Mouse (Mus musculus): Measurements from ENCODE around the gene Rpl10a. TPM values are rescaled to one million over a fixed set of nuclear protein-coding genes. Genes with fewer than 3 reads are reported as not detected.
A peak's percentile ranks its signal among the peaks of the same experiment; 100 is the strongest.

Gene Rpl10a
- total and polyA plus RNA-seq, 2 experiments from 2014 or later, result 255 to 939 TPM

DNA sequence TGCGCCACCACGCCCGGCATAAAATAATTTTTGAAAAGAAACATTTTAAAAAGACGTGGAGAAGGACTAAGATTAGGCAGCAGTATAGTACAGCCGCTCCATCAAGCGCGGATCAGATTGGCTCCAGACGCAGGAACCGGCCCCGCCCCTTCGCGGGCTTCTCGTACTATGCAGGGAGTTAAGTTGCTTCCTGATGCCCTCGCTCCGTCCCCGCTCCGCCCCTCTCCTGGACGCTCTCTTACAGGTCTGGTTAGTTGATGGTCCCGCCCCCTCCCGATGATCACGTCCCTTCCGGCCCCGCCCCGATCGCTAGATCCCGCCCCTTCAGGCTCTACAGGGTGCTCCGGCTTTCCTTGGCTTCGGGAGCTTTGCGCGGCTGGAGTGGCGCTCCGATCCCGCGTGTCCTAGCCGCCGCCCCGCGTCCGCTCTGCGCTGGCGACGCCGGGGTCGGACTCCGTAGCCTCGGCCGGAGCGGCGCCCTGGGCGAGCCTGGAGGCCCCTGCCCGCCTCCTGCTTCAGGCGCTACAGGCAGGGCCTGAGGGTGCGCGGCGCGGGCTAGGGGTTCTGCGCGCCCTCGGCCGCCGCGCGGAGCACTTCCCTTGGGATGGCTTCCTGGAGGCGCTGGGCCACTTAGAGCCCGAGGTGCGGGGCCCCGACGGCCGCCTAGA is 14.9 kb upstream of the Rpl10a start, which contains the start of gene Fance:
Fance (plus strand) TSS at position 308 of the 668 bp plus-strand sequence.
- no peaks in the 10 kb centered on the region for H3K9me3 ChIP-seq (replicated peaks; ENCODE audit: control insufficient read depth, low read length)
- peak within 1 kb of the TSS; percentile 89 for H3K9ac ChIP-seq (replicated peaks; ENCODE audit: low read depth, low read length)
- peak within 1 kb of the TSS; percentile 95 for H3K27ac ChIP-seq (ENCODE audit: low read depth)
- H3K27me3 ChIP-seq (ENCODE audit: control insufficient read depth, insufficient read depth, low read length), result no peaks in the 10 kb centered on the region
- peak; percentile 97 for ATAC-seq (ENCODE audit: insufficient read depth, low read depth)
- under 1% methylated on average over 69 of the region's 69 CpGs for WGBS
- peak within 1 kb of the TSS; percentile 95 for H3K4me2 ChIP-seq (ENCODE audit: low read depth, low read length)
- peaks cover 9% of the 10 kb centered on the region; the same call in 1 of the 2 replicates for H3K4me1 ChIP-seq (ENCODE audit: control insufficient read depth, insufficient read depth)
- H3K36me3 ChIP-seq (replicated peaks; ENCODE audit: control insufficient read depth, insufficient read depth, low read length), result peaks cover 18% of the 10 kb centered on the region
- 0 out of 2 replicates have a peak, but pooled peaks have one; percentile 15 for TF ChIP-seq EP300 (IDR thresholded peaks at IDR 0.05; ENCODE audit: low read depth)
- no peak for TF ChIP-seq CTCF (IDR thresholded peaks at IDR 0.05; ENCODE audit: low read depth)
- peak; percentile 99 for DNase-seq (ENCODE audit: low spot score)
- H3K4me3 ChIP-seq (ENCODE audit: low read depth, low read length), result peak within 1 kb of the TSS; percentile 90

DNA sequence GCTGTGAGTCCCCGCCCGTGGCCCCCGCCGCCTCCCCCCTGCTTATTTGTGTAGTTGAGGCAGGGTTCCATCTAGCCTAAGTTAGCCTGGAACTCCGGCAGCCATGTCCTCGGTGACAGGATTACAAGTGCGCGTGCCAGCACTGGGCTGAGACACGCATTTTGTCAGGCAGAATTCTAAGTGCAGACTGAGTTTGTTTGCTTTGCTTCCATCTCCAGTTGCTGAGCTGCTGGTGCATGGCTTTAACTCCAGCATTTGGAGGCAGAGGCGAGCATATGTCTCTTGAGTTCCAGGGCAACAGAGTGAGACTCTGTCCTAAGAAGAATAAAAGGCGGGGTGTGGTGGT is 14.4 kb upstream of the Rpl10a start:
- H3K27me3 ChIP-seq (ENCODE audit: control insufficient read depth, insufficient read depth, low read length), result no peaks in the 10 kb centered on the region
- H3K4me1 ChIP-seq (ENCODE audit: control insufficient read depth, insufficient read depth), result peaks cover 6% of the 10 kb centered on the region; the same call in 1 of the 2 replicates
- H3K4me3 ChIP-seq (ENCODE audit: low read depth, low read length), result peak overlapping the region; percentile 90
- H3K27ac ChIP-seq (ENCODE audit: low read depth), result peak overlapping the region; percentile 95
- peak overlapping the region; percentile 95 for H3K4me2 ChIP-seq (ENCODE audit: low read depth, low read length)
- peaks cover 23% of the 10 kb centered on the region for H3K36me3 ChIP-seq (replicated peaks; ENCODE audit: control insufficient read depth, insufficient read depth, low read length)
- no peaks in the 10 kb centered on the region for H3K9me3 ChIP-seq (replicated peaks; ENCODE audit: control insufficient read depth, low read length)
- peak overlapping the region; percentile 89 for H3K9ac ChIP-seq (replicated peaks; ENCODE audit: low read depth, low read length)
- TF ChIP-seq CTCF (IDR thresholded peaks at IDR 0.05; ENCODE audit: low read depth) (no peak), EP300 (IDR thresholded peaks at IDR 0.05; ENCODE audit: low read depth) (no peak)
- WGBS, result 1% methylated on average over 11 of the region's 11 CpGs
- ATAC-seq (ENCODE audit: insufficient read depth, low read depth) (peak; percentile 22), DNase-seq (ENCODE audit: low spot score) (peak; percentile 36)

DNA sequence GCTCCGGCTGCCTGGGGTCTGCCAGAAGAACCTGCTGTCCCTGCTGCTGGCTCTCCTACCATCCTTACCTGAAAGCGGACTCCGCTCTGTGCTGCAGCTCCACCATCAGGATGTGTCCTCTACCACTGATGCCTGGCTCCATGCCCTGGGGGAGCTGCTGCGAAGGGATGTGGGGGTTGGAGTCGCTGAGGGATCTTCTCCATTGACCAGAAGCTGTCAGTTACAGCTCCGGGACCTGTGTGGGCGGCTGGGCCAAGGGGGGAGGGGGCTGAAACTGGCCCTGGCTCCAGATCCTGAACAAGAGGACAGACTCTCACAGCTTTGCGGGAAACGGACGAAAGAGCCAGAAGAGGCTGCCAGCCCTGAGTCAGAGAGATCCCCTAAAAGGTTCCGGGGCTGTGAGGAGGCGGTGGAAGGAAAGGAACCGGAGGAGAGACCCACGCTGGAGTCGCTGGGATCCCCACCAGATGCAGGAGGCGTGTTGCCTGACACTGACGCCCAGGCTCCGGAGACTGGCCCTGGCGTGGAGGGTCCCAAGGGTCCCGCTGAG is 12.6 kb upstream of the Rpl10a start:
- H3K4me1 ChIP-seq (ENCODE audit: control insufficient read depth, insufficient read depth), result peaks cover 6% of the 10 kb centered on the region; the same call in 1 of the 2 replicates
- H3K9me3 ChIP-seq (replicated peaks; ENCODE audit: control insufficient read depth, low read length), result no peaks in the 10 kb centered on the region
- no peak overlapping the region for H3K9ac ChIP-seq (replicated peaks; ENCODE audit: low read depth, low read length)
- no peak overlapping the region for H3K27ac ChIP-seq (ENCODE audit: low read depth)
- 79% methylated on average over 20 of the region's 20 CpGs for WGBS
- DNase-seq (ENCODE audit: low spot score) (no peak), ATAC-seq (ENCODE audit: insufficient read depth, low read depth) (no peak)
- TF ChIP-seq EP300 (IDR thresholded peaks at IDR 0.05; ENCODE audit: low read depth) (no peak), CTCF (IDR thresholded peaks at IDR 0.05; ENCODE audit: low read depth) (no peak)
- peaks cover 36% of the 10 kb centered on the region for H3K36me3 ChIP-seq (replicated peaks; ENCODE audit: control insufficient read depth, insufficient read depth, low read length)
- no peak overlapping the region for H3K4me3 ChIP-seq (ENCODE audit: low read depth, low read length)
- H3K27me3 ChIP-seq (ENCODE audit: control insufficient read depth, insufficient read depth, low read length), result no peaks in the 10 kb centered on the region
- H3K4me2 ChIP-seq (ENCODE audit: low read depth, low read length), result no peak overlapping the region

DNA sequence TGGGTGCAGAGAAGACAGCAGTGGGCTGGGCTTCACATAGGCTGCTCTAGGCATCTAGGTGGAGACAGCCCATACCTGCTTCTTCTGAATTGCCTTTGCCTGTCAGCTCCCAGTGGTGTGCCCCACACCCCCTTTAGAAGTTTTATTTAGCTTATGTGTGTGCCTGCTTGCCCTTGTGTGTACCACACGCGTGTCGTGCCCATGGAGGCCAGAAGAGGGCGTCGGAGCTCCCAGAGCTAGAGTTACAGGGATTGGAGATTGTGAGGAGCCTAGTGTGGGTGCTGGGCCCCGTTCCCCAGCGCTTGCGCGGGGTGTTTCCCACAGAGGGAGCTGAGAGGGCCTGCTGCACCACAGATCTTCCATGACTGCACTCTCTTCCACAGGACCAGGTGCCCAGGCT is 11.8 kb upstream of the Rpl10a start:
- no peak for DNase-seq (ENCODE audit: low spot score)
- no peak for ATAC-seq (ENCODE audit: insufficient read depth, low read depth)
- 91% methylated on average over 9 of the region's 9 CpGs for WGBS
- no peaks in the 10 kb centered on the region for H3K9me3 ChIP-seq (replicated peaks; ENCODE audit: control insufficient read depth, low read length)
- H3K4me1 ChIP-seq (ENCODE audit: control insufficient read depth, insufficient read depth), result peaks cover 6% of the 10 kb centered on the region; the same call in 1 of the 2 replicates
- no peak overlapping the region for H3K4me3 ChIP-seq (ENCODE audit: low read depth, low read length)
- H3K36me3 ChIP-seq (replicated peaks; ENCODE audit: control insufficient read depth, insufficient read depth, low read length), result peaks cover 43% of the 10 kb centered on the region
- H3K27ac ChIP-seq (ENCODE audit: low read depth), result no peak overlapping the region
- no peaks in the 10 kb centered on the region for H3K27me3 ChIP-seq (ENCODE audit: control insufficient read depth, insufficient read depth, low read length)
- no peak overlapping the region for H3K9ac ChIP-seq (replicated peaks; ENCODE audit: low read depth, low read length)
- H3K4me2 ChIP-seq (ENCODE audit: low read depth, low read length), result no peak overlapping the region
- TF ChIP-seq CTCF (IDR thresholded peaks at IDR 0.05; ENCODE audit: low read depth), result no peak
- TF ChIP-seq EP300 (IDR thresholded peaks at IDR 0.05; ENCODE audit: low read depth), result no peak

DNA sequence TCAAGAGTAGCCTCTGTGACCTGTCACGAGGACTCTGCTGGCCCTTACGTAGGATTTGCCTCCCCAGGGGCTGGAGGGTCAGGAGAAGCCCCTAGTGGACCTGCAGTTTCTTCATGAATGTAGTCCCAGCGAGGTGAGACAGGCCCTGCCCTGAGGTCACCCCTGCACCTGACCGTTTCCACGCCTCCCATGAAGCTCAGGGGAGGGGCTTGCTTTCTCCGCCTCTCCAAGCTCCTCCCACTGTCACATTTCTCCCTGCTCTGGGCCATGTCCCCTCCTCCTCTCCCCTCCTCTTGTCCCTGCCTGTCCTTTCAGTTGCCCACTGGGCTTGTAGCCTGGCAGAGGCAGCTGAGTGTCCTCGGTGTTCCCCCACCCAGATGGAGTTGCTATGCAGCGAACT is 11.2 kb upstream of the Rpl10a start:
- Histone ChIP-seq H3K4me3 (ENCODE audit: low read depth, low read length) (no peak overlapping the region), H3K27me3 (ENCODE audit: control insufficient read depth, insufficient read depth, low read length) (no peaks in the 10 kb centered on the region), H3K9ac (replicated peaks; ENCODE audit: low read depth, low read length) (no peak overlapping the region), H3K27ac (ENCODE audit: low read depth) (no peak overlapping the region), H3K36me3 (replicated peaks; ENCODE audit: control insufficient read depth, insufficient read depth, low read length) (peaks cover 50% of the 10 kb centered on the region), H3K9me3 (replicated peaks; ENCODE audit: control insufficient read depth, low read length) (no peaks in the 10 kb centered on the region), H3K4me2 (ENCODE audit: low read depth, low read length) (no peak overlapping the region), H3K4me1 (ENCODE audit: control insufficient read depth, insufficient read depth) (peaks cover 6% of the 10 kb centered on the region; the same call in 1 of the 2 replicates)
- no peak for DNase-seq (ENCODE audit: low spot score)
- 81% methylated on average over 8 of the region's 8 CpGs for WGBS
- TF ChIP-seq CTCF (IDR thresholded peaks at IDR 0.05; ENCODE audit: low read depth) (no peak), EP300 (IDR thresholded peaks at IDR 0.05; ENCODE audit: low read depth) (no peak)
- ATAC-seq (ENCODE audit: insufficient read depth, low read depth), result no peak
